Mouse (Mus musculus) gastrocnemius, postnatal 4 days (tissue): ENCODE measurements around the gene Skap1. TPM values are rescaled to one million over a fixed set of nuclear protein-coding genes. Genes with fewer than 3 reads are reported as not detected.

Source experiments
- DNase-seq, 2 experiments: peaks; one replicate each; pipeline ENCODE4 v3.0.0; 2021 to 2022; ENCODE audit warnings: low spot score in 2 of 2, mixed read lengths in 2 of 2
- total RNA-seq, 2 experiments: library from RNA; stranded (reverse); gene quantifications; 2 replicates each; pipeline ENCODE4 v1.2.3; 2021

Gene Skap1
- total RNA-seq, 2 experiments from 2014 or later, result 0.39 TPM; not detected in 1

- DNase-seq, result no peak
Observed at GRCm38 (mm10) chr11:96620006-96620405, 155.6 kb downstream of the Skap1 start.

- DNase-seq, result no peak
Observed at GRCm38 (mm10) chr11:96620660-96621059, 156.3 kb downstream of the Skap1 start.

- peak; percentile 46 to 78 for DNase-seq
Observed at GRCm38 (mm10) chr11:96621167-96621566, 156.8 kb downstream of the Skap1 start.

- no peak for DNase-seq
Observed at GRCm38 (mm10) chr11:96622782-96623181, 158.4 kb downstream of the Skap1 start.

GRCm38 (mm10) chr11:96624436-96624835, 160.0 kb downstream of the Skap1 start:
- no peak for DNase-seq

- DNase-seq, result no peak
Observed at GRCm38 (mm10) chr11:96629775-96630174, 165.4 kb downstream of the Skap1 start.

GRCm38 (mm10) chr11:96631521-96631920, 167.1 kb downstream of the Skap1 start:
- no peak for DNase-seq

- DNase-seq, result no peak
Observed at GRCm38 (mm10) chr11:96637927-96638326, 173.5 kb downstream of the Skap1 start.

GRCm38 (mm10) chr11:96639805-96640204, 175.4 kb downstream of the Skap1 start:
- no peak for DNase-seq

GRCm38 (mm10) chr11:96642173-96643140, 178.1 kb downstream of the Skap1 start:
- no peak for DNase-seq

- DNase-seq, result no peak
Observed at GRCm38 (mm10) chr11:96644969-96645368, 180.6 kb downstream of the Skap1 start.

- DNase-seq, result peak; percentile 21 to 32
Observed at GRCm38 (mm10) chr11:96645538-96646037, 181.2 kb downstream of the Skap1 start.

- DNase-seq, result no peak
Observed at GRCm38 (mm10) chr11:96651848-96652247, 187.5 kb downstream of the Skap1 start.

GRCm38 (mm10) chr11:96653867-96654266, 189.5 kb downstream of the Skap1 start:
- DNase-seq, result no peak

- no peak for DNase-seq
Observed at GRCm38 (mm10) chr11:96658420-96658819, 194.0 kb downstream of the Skap1 start.

- DNase-seq, result no peak
Observed at GRCm38 (mm10) chr11:96666924-96667323, 202.5 kb downstream of the Skap1 start.

GRCm38 (mm10) chr11:96668367-96668766, 204.0 kb downstream of the Skap1 start:
- no peak for DNase-seq

- peak in 1 of 2 experiments; percentile 33 for DNase-seq
Observed at GRCm38 (mm10) chr11:96673792-96674191, 209.4 kb downstream of the Skap1 start.

- no peak for DNase-seq
Observed at GRCm38 (mm10) chr11:96674786-96675365, 210.5 kb downstream of the Skap1 start.

- no peak for DNase-seq
Observed at GRCm38 (mm10) chr11:96678026-96678425, 213.6 kb downstream of the Skap1 start.

- DNase-seq, result no peak
Observed at GRCm38 (mm10) chr11:96679026-96679425, 214.6 kb downstream of the Skap1 start.

GRCm38 (mm10) chr11:96685381-96685780, 221.0 kb downstream of the Skap1 start:
- no peak for DNase-seq
